Mouse (Mus musculus) ES-Bruce4 (cell line): ENCODE results near the gene Mfap2. TPM values are rescaled to one million over a fixed set of nuclear protein-coding genes. Genes with fewer than 3 reads are reported as not detected.

ENCODE experiments used
- H3K27ac ChIP-seq: 2 replicates; pipeline ENCODE4 v1.5.1; 2012; ENCODE audit warnings: low read length, inconsistent platforms; ENCODE audit not compliant: insufficient read depth
- H3K27me3 ChIP-seq: 2 replicates; pipeline ENCODE4 v1.6.1; 2012; ENCODE audit warnings: mild to moderate bottlenecking, low read length, inconsistent platforms; ENCODE audit not compliant: control insufficient read depth, poor library complexity, insufficient read depth, severe bottlenecking
- H3K36me3 ChIP-seq: 2 replicates; pipeline ENCODE4 v1.6.1; 2012; ENCODE audit warnings: inconsistent platforms, mild to moderate bottlenecking, low read length, moderate library complexity; ENCODE audit not compliant: control insufficient read depth, poor library complexity, insufficient read depth, severe bottlenecking
- H3K4me1 ChIP-seq: one replicate; pipeline ENCODE4 v1.8.1; 2011; ENCODE audit warnings: low read length; ENCODE audit not compliant: control insufficient read depth, insufficient read depth
- H3K4me3 ChIP-seq: 2 replicates; pipeline ENCODE4 v1.5.1; 2011; ENCODE audit warnings: low read depth, mild to moderate bottlenecking, low read length
- H3K9ac ChIP-seq: 2 replicates; pipeline ENCODE4 v1.6.1; 2012; ENCODE audit warnings: low read depth, mild to moderate bottlenecking, inconsistent platforms; ENCODE audit not compliant: poor library complexity, severe bottlenecking
- H3K9me3 ChIP-seq: replicated peaks from 2 replicates; pipeline ENCODE4 v1.6.1; 2012; ENCODE audit warnings: mild to moderate bottlenecking, low read length, inconsistent platforms; ENCODE audit not compliant: control insufficient read depth, poor library complexity, insufficient read depth, severe bottlenecking
- CTCF ChIP-seq: IDR thresholded peaks from one replicate; pipeline ENCODE4 v1.8.1; 2011; ENCODE audit warnings: low read depth, low read length
- EP300 ChIP-seq: IDR thresholded peaks from 2 replicates; pipeline ENCODE4 v1.6.1; 2011; ENCODE audit warnings: low read depth, low read length; ENCODE audit not compliant: insufficient read depth
- POLR2A ChIP-seq: IDR thresholded peaks from one replicate; pipeline ENCODE4 v1.8.1; 2011; ENCODE audit warnings: low read length; ENCODE audit not compliant: insufficient read depth
- polyA plus RNA-seq: library from polyadenylated mRNA; stranded (reverse); fragments of >200 nt; gene quantifications from 2 replicates; pipeline ENCODE4 v1.2.4, GENCODE M21; 2011; ENCODE audit warnings: low read depth; ENCODE audit not compliant: missing spikeins, insufficient read depth, insufficient read length

Mfap2 gene
- polyA plus RNA-seq, 1 experiment = 5.2 TPM

- no peak overlapping the region for H3K27ac ChIP-seq
- peaks cover 9% of the 10 kb centered on the region; the same call in 1 of the 2 replicates for H3K9me3 ChIP-seq
- peak overlapping the region; percentile 23; the same call in 1 of the 2 replicates for H3K9ac ChIP-seq
- peak overlapping the region; percentile 43 for H3K4me3 ChIP-seq
- TF ChIP-seq EP300 (no peak), CTCF (no peak), POLR2A (no peak)
- H3K27me3 ChIP-seq = no peaks in the 10 kb centered on the region
- no peaks in the 10 kb centered on the region for H3K36me3 ChIP-seq
- H3K4me1 ChIP-seq = no peaks in the 10 kb centered on the region
These were observed 308 bp downstream of the Mfap2 start for GRCm38 (mm10) chr4:141010526-141010925.

GRCm38 (mm10) chr4:141010941-141011429 is 767 bp downstream of the Mfap2 start:
- H3K9me3 ChIP-seq = peaks cover 9% of the 10 kb centered on the region; the same call in 1 of the 2 replicates
- H3K4me1 ChIP-seq = no peaks in the 10 kb centered on the region
- H3K9ac ChIP-seq = peak overlapping the region; percentile 23; the same call in 1 of the 2 replicates
- H3K27ac ChIP-seq = no peak overlapping the region
- peak overlapping the region; percentile 43 for H3K4me3 ChIP-seq
- no peaks in the 10 kb centered on the region for H3K27me3 ChIP-seq
- TF ChIP-seq CTCF (no peak), POLR2A (no peak), EP300 (no peak)
- no peaks in the 10 kb centered on the region for H3K36me3 ChIP-seq

GRCm38 (mm10) chr4:141011556-141012328 is 1.5 kb downstream of the Mfap2 start:
- TF ChIP-seq EP300 (no peak), CTCF (no peak), POLR2A (no peak)
- no peaks in the 10 kb centered on the region for H3K36me3 ChIP-seq
- no peaks in the 10 kb centered on the region for H3K4me1 ChIP-seq
- no peaks in the 10 kb centered on the region for H3K27me3 ChIP-seq
- H3K9ac ChIP-seq = no peak overlapping the region
- H3K9me3 ChIP-seq = peaks cover 9% of the 10 kb centered on the region; the same call in 1 of the 2 replicates
- no peak overlapping the region for H3K4me3 ChIP-seq
- no peak overlapping the region for H3K27ac ChIP-seq

GRCm38 (mm10) chr4:141012558-141012957 is 2.3 kb downstream of the Mfap2 start:
- H3K4me3 ChIP-seq = no peak overlapping the region
- no peak for TF ChIP-seq EP300
- TF ChIP-seq POLR2A = no peak
- TF ChIP-seq CTCF = no peak
- no peaks in the 10 kb centered on the region for H3K4me1 ChIP-seq
- H3K9ac ChIP-seq = no peak overlapping the region
- no peaks in the 10 kb centered on the region for H3K27me3 ChIP-seq
- no peaks in the 10 kb centered on the region for H3K36me3 ChIP-seq
- peaks cover 9% of the 10 kb centered on the region; the same call in 1 of the 2 replicates for H3K9me3 ChIP-seq
- no peak overlapping the region for H3K27ac ChIP-seq

- no peak overlapping the region for H3K4me3 ChIP-seq
- no peaks in the 10 kb centered on the region for H3K4me1 ChIP-seq
- H3K27ac ChIP-seq = no peak overlapping the region
- H3K36me3 ChIP-seq = no peaks in the 10 kb centered on the region
- no peaks in the 10 kb centered on the region for H3K27me3 ChIP-seq
- TF ChIP-seq EP300 (no peak), CTCF (no peak), POLR2A (no peak)
- peaks cover 4% of the 10 kb centered on the region; the same call in 1 of the 2 replicates for H3K9me3 ChIP-seq
- no peak overlapping the region for H3K9ac ChIP-seq
These were observed 3.9 kb downstream of the Mfap2 start for GRCm38 (mm10) chr4:141014114-141014513.

- H3K36me3 ChIP-seq = no peaks in the 10 kb centered on the region
- TF ChIP-seq EP300 (no peak), CTCF (no peak), POLR2A (no peak)
- H3K27ac ChIP-seq = no peak overlapping the region
- H3K27me3 ChIP-seq = no peaks in the 10 kb centered on the region
- H3K9me3 ChIP-seq = peaks cover under 1% of the 10 kb centered on the region; the same call in 1 of the 2 replicates
- H3K9ac ChIP-seq = no peak overlapping the region
- H3K4me1 ChIP-seq = no peaks in the 10 kb centered on the region
- no peak overlapping the region for H3K4me3 ChIP-seq
These were observed 4.6 kb downstream of the Mfap2 start for GRCm38 (mm10) chr4:141014856-141015255.
